Mouse (Mus musculus): Measurements from ENCODE around the gene Polr3a. TPM values are rescaled to one million over a fixed set of nuclear protein-coding genes. Genes with fewer than 3 reads are reported as not detected.
"Not testable (repeated sequence)": the region's sequence is repeated elsewhere in the genome, so short reads cannot be mapped to it uniquely, and the experiment has no call there.

Gene Polr3a
- polyA plus RNA-seq, 1 experiment, result not detected

DNA sequence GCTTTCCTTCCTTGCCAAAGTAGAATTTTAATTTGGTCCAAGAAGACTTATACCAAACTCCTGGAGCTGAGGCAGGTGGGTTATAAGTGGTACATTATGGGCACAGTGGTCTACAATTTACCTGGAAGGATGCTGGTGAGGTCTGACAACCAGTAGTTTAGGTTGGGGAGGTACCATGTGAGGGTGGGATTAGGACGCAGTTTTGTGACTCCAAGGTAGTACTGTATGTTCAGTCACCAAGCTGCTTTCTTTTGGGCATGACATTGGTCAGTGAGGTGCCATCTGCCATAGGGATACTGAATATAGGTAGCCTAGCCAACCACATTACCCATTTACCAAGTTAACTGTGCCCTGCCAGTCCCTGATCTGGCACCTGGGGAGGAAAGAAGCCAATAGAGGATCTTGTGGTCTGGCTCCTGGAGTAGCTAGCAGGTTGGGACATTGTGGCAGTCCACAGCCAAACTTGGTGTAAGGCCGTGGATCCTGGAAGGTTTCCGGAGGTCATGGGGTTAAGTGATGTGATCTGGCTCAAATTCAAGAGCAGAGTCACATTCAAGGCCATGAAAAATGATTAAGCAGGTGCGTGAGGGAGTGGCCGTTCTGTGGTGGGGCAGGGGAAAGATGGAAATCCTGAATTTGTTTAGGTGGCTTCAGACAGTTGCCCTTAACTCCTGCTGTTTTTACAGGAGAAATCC is 11.8 kb upstream of the Polr3a start:
- no peak overlapping the region for H3K27ac ChIP-seq (ENCODE audit: insufficient read depth, low read depth, low read length)
- TF ChIP-seq CTCF (IDR thresholded peaks at IDR 0.05; ENCODE audit: insufficient read depth, low read depth, low read length) (no peak), POLR2A (IDR thresholded peaks at IDR 0.05; ENCODE audit: insufficient read depth, low read depth, low read length) (no peak)
- H3K4me1 ChIP-seq (ENCODE audit: control insufficient read depth, insufficient read depth, low read length), result peaks cover 8% of the 10 kb centered on the region
- H3K4me3 ChIP-seq (ENCODE audit: insufficient read depth, low read depth, low read length), result no peak overlapping the region
- 74% methylated on average over 5 of the region's 5 CpGs for WGBS

DNA sequence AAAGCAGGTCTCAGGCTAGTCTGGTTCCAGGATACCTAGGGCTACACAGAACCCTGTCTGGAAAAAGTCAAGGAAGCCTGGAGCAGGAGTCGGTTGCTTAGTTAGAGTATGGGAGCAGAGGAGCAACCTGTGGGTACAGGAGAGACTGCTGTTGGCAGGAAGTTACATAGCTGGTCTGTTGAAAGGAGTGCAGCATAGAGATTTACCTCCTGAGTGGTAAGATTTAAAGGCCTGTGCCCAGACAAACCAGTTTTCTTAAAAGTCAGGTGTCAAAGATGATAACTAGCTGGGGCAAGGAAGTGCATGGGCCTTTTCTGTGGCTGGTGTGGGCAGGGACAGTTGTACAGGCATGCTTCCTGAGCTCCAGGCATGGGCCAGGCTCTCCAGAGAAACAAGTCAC is 10.6 kb upstream of the Polr3a start:
- no peak overlapping the region for H3K4me3 ChIP-seq (ENCODE audit: insufficient read depth, low read depth, low read length)
- no peak for TF ChIP-seq POLR2A (IDR thresholded peaks at IDR 0.05; ENCODE audit: insufficient read depth, low read depth, low read length)
- no peak for TF ChIP-seq CTCF (IDR thresholded peaks at IDR 0.05; ENCODE audit: insufficient read depth, low read depth, low read length)
- 75% methylated on average over 1 of the region's 1 CpGs for WGBS
- no peak overlapping the region for H3K27ac ChIP-seq (ENCODE audit: insufficient read depth, low read depth, low read length)
- peaks cover 8% of the 10 kb centered on the region for H3K4me1 ChIP-seq (ENCODE audit: control insufficient read depth, insufficient read depth, low read length)

DNA sequence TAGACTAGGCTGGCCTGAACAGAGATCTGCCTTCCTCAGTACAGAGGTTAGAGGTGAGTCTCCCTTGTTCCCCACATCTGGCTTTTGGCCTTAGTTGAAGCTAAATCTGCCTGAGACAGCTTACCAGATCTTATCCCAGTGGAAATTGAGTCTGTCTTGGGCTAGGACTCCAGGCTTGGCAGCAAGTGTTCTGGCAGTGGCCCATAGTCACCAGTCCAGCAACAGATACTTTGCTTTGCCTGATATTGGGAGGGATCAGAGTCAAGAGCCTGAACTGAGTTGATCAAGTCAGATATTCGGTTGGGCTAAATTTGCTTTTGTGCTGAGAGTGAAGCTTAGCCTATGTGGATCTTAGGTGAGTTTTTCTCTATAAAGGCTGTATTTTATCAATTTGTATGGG is 9.6 kb upstream of the Polr3a start:
- H3K27ac ChIP-seq (ENCODE audit: insufficient read depth, low read depth, low read length), result no peak overlapping the region
- WGBS, result 78% methylated on average over 1 of the region's 1 CpGs
- H3K4me1 ChIP-seq (ENCODE audit: control insufficient read depth, insufficient read depth, low read length), result peaks cover 8% of the 10 kb centered on the region
- no peak for TF ChIP-seq POLR2A (IDR thresholded peaks at IDR 0.05; ENCODE audit: insufficient read depth, low read depth, low read length)
- no peak for TF ChIP-seq CTCF (IDR thresholded peaks at IDR 0.05; ENCODE audit: insufficient read depth, low read depth, low read length)
- no peak overlapping the region for H3K4me3 ChIP-seq (ENCODE audit: insufficient read depth, low read depth, low read length)

DNA sequence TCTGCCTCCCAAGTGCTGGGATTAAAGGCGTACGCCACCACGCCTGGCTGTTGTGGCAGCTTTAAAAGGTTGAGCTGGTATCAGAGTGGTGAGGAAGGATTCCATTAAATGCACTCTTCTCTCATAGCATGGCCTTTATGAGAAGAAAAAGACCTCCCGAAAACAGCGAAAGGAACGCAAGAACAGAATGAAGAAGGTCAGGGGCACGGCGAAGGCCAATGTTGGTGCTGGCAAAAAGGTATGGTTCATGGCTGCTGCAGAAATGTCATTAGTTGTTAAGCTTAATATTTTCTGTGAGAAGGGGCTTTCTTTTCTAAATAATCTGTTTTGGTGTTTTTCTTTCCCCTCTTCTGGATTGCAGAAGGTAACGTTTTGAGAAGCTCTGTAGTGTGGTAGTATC is 6.4 kb upstream of the Polr3a start:
- Histone ChIP-seq H3K4me3 (ENCODE audit: insufficient read depth, low read depth, low read length) (no peak overlapping the region), H3K4me1 (ENCODE audit: control insufficient read depth, insufficient read depth, low read length) (peaks cover 3% of the 10 kb centered on the region; the same call in 1 of the 2 replicates), H3K27ac (ENCODE audit: insufficient read depth, low read depth, low read length) (no peak overlapping the region)
- TF ChIP-seq POLR2A (IDR thresholded peaks at IDR 0.05; ENCODE audit: insufficient read depth, low read depth, low read length) (no peak), CTCF (IDR thresholded peaks at IDR 0.05; ENCODE audit: insufficient read depth, low read depth, low read length) (no peak)
- WGBS, result 82% methylated on average over 9 of the region's 9 CpGs

DNA sequence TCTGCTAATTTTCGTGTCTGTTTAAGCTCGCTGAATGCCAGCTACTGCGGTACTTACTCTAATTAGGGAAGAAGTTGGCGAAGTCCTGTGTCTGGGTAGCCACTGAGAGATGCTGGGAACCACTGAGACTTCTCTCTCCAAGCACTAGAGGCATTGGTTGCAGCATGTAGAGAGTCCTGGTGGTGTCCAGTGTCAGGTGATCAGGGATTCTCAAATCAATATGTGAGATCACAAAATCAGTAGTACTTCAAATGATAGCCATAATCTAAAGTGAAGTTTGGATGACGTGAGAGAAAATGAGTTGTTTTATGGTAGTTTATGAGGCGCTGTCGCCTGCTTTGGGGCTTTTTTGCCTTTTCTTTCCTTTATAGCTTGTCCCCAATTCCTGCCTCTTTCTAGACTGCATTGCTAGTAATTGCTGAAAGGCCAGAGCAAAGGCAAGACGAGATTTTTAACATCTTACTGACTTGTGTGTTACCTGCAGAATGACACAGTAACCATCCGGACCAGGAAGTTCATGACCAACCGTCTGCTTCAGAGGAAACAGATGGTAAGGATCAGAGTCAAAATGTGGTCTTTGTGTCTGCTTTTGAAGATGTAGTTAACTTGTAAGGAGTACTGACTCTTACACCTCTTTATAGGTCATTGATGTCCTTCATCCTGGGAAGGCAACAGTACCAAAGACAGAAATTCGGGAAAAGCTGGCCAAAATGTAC is 4.6 kb upstream of the Polr3a start:
- no peak overlapping the region for H3K27ac ChIP-seq (ENCODE audit: insufficient read depth, low read depth, low read length)
- TF ChIP-seq POLR2A (IDR thresholded peaks at IDR 0.05; ENCODE audit: insufficient read depth, low read depth, low read length) (no peak), CTCF (IDR thresholded peaks at IDR 0.05; ENCODE audit: insufficient read depth, low read depth, low read length) (no peak)
- peaks cover 3% of the 10 kb centered on the region; the same call in 1 of the 2 replicates for H3K4me1 ChIP-seq (ENCODE audit: control insufficient read depth, insufficient read depth, low read length)
- peak overlapping the region; percentile 60 for H3K4me3 ChIP-seq (ENCODE audit: insufficient read depth, low read depth, low read length)
- WGBS, result 5% methylated on average over 11 of the region's 11 CpGs

DNA sequence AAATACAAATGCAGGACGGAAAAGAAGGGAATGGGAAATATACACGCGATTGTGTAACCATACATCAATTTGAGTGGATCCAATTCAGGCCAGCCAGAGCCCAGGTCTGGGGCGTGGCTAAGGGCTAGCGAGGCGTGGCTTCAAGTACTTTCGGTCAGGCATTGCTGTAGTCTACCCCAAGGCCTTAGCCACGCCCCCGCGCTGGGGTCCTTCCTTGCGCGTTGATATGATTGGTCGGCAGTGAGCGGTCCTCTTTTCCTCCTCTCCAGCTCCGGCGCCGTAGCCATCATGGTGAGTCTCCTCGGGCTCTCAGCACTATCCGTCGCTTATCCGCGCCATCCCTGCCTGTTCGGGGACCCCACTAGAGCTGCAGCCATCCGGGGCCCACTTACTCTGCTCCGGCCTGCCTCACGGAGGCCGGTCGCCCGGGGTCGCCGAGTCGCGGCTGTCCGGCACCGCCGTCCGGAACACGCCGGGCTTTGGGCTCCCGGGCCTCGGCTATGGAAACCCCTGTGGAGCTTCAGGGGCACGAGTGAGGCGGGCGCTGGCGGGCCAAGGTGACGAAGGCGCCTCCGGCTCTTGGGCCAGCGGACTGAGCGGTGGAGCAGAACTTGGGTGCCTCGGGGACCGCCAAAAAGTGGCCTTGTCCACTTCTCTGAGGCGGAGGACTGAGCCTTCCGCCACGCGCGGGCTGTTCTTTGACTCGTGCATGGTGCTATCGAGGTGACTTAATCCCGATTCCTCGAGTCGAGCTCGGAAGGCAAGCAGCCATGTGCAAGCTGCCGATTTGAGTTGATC is 3.8 kb upstream of the Polr3a start:
- TF ChIP-seq CTCF (IDR thresholded peaks at IDR 0.05; ENCODE audit: insufficient read depth, low read depth, low read length), result no peak
- TF ChIP-seq POLR2A (IDR thresholded peaks at IDR 0.05; ENCODE audit: insufficient read depth, low read depth, low read length), result peak; percentile 89
- WGBS, result under 1% methylated on average over 64 of the region's 64 CpGs
- peak overlapping the region; percentile 76 for H3K27ac ChIP-seq (ENCODE audit: insufficient read depth, low read depth, low read length)
- peak overlapping the region; percentile 60 for H3K4me3 ChIP-seq (ENCODE audit: insufficient read depth, low read depth, low read length)
- H3K4me1 ChIP-seq (ENCODE audit: control insufficient read depth, insufficient read depth, low read length), result peaks cover 7% of the 10 kb centered on the region

DNA sequence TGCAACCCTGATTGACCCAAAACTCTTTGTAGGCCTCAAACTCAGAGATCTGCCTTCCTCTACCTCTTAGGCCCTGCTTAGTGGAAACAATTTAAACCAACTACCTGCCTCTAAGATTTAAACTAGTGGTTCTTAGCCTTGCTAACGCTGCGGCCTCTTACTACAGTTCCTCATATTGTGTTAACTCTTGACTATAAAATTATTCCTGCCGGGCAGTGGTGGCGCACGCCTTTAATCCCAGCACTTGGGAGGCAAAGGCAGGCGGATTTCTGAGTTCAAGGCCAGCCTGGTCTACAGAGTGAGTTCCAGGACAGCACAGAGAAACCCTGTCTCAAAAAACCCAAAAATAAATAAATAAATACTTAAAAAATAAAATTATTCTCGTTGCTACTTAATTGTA is 2.9 kb upstream of the Polr3a start:
- peaks cover 11% of the 10 kb centered on the region for H3K4me1 ChIP-seq (ENCODE audit: control insufficient read depth, insufficient read depth, low read length)
- H3K27ac ChIP-seq (ENCODE audit: insufficient read depth, low read depth, low read length), result not testable (repeated sequence)
- 85% methylated on average over 7 of the region's 7 CpGs for WGBS

DNA sequence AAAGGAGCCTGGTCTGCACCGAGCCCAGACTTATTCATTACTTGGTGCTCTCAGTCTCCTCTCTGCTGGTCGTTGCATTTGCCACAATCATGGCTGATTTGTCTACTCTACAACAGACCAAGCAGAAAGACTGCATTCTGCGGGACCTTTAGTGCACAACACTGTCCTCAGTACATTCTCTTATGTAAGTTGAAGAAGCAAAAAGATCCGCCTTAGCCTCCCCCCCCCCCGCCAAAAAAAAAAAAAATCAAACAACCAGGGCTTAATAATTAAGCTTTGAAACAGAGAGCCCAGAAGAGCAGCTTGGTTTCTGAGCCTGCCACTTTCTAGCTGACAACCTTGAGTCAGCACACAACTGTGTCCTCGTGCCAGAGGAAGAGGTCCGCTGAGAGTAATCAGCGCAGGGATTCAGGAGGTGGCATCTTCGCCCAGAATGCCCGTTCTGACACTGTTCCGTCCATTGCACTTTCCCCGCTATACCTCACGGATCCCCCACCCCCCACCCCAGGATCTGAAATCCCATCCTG is 554 bp downstream of the Polr3a start:
- Histone ChIP-seq H3K4me1 (ENCODE audit: control insufficient read depth, insufficient read depth, low read length) (peaks cover 11% of the 10 kb centered on the region), H3K27ac (ENCODE audit: insufficient read depth, low read depth, low read length) (no peak overlapping the region), H3K4me3 (ENCODE audit: insufficient read depth, low read depth, low read length) (peak overlapping the region; percentile 79)
- 5% methylated on average over 13 of the region's 13 CpGs for WGBS
- TF ChIP-seq CTCF (IDR thresholded peaks at IDR 0.05; ENCODE audit: insufficient read depth, low read depth, low read length), result no peak
- no peak for TF ChIP-seq POLR2A (IDR thresholded peaks at IDR 0.05; ENCODE audit: insufficient read depth, low read depth, low read length)

More for the DNA sequence above, 2.9 kb upstream of the Polr3a start:
- H3K4me3 ChIP-seq (ENCODE audit: insufficient read depth, low read depth, low read length), result not testable (repeated sequence)

DNA sequence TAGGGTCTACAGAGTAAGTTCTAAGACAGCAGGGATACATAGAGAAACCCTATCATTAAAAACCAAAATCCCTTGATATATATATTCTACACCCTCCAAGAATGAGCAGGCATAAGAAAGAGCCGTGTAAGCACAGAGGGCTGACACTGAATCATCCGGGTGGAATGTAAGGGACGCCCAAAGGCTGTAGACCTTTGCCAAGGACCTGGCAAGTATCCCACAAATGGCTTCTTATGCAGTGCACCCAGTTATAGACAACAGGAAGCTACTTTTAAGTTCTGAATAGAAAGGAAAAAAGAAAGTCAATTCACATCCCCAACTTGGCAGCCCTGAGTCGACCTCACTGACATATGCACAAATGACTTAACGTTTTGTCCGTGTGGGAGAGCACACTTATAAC is 18.1 kb downstream of the Polr3a start:
- WGBS, result 73% methylated on average over 6 of the region's 6 CpGs
- TF ChIP-seq CTCF (IDR thresholded peaks at IDR 0.05; ENCODE audit: insufficient read depth, low read depth, low read length) (no peak), POLR2A (IDR thresholded peaks at IDR 0.05; ENCODE audit: insufficient read depth, low read depth, low read length) (no peak)
- no peak overlapping the region for H3K27ac ChIP-seq (ENCODE audit: insufficient read depth, low read depth, low read length)
- no peak overlapping the region for H3K4me3 ChIP-seq (ENCODE audit: insufficient read depth, low read depth, low read length)
- no peaks in the 10 kb centered on the region for H3K4me1 ChIP-seq (ENCODE audit: control insufficient read depth, insufficient read depth, low read length)

Data from olfactory bulb, adult 2 months (tissue).